Mouse (Mus musculus): ENCODE results near the gene Doxl2. TPM values are rescaled to one million over a fixed set of nuclear protein-coding genes. Genes with fewer than 3 reads are reported as not detected.
A peak's percentile ranks its signal among the peaks of the same experiment; 100 is the strongest.
"Not testable (repeated sequence)": the region's sequence is repeated elsewhere in the genome, so short reads cannot be mapped to it uniquely, and the experiment has no call there.

Gene Doxl2
- not detected in 2 replicates for polyA plus RNA-seq (2012; rRNA removed)

DNA sequence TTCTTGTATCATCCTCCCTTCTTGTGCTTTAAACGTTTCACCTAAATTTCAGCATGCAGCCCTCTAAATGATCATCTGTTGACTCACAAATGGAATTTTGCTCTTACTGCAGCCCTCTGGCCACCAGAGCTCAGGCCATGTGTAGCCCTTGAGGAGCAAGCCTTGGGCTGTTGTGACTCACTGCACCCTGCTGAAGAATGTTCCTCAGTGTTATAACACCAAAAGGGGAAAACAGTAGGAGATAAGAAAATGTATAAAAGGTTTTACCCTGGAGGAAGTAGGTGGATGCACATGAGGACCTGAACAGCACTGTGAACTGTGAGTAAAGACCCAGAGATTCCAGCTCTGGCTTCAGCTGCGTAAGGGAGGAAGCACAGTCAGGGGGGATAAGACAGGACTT, at the start of gene Doxl2:
Gene Doxl2 (plus strand): TSS at position 301 of the 400 bp plus-strand sequence.
- no peak for DNase-seq (ENCODE audit: low read depth, low spot score)
- 75% methylated on average over 2 of the region's 2 CpGs for WGBS

DNA sequence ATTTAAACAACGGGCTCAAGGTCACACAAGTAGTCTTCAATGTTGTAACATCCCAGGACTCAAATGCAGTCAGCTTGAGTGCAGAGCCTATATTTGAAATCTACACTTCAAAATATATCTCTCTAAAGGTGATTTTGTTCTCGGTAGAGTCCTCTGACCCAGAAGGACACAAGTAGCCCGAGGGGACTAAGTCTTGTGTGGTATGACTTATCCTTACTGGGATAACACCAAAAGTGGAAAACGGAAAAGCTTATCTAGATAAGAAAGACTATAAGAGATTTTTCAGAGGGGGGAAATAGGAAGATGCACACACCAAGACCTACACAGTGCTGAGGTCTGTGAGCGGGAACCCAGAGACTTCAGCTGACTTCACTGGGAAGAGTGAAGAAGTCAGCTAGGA, 45.2 kb upstream of the Doxl2 start, which contains the start of gene 1600015I10Rik:
Gene 1600015I10Rik (plus strand): TSS at position 301 of the 400 bp plus-strand sequence.
- no peak for DNase-seq (ENCODE audit: low read depth, low spot score)
- 83% methylated on average over 5 of the region's 5 CpGs for WGBS

GRCm38 (mm10) chr6:48949596-48949995, 25.2 kb upstream of the Doxl2 start:
- 70% methylated on average over 2 of the region's 2 CpGs for WGBS
- no peak for DNase-seq (ENCODE audit: low read depth, low spot score)

DNA sequence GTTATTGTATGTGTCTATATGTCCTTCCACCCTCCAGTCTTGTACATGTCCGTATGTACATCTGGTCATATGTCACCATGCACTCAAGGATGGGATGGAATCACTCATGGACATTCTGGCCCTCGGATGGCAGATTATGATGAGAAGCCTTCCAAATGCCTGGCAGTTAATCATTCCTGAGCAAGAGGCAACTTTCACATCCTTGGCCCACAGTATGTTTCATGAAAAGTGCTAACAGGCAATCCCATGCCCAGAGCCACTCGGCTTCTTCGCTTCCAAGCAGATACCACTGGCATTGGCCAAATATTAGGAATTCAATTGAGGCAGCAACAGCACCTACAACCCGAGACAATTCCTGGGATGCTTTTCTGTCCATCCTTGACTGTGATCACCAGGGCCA, 24.1 kb upstream of the Doxl2 start:
- 90% methylated on average over 5 of the region's 5 CpGs for WGBS
- no peak for DNase-seq (ENCODE audit: low read depth, low spot score)

GRCm38 (mm10) chr6:48951630-48952029, 23.1 kb upstream of the Doxl2 start:
- DNase-seq (ENCODE audit: low read depth, low spot score) = no peak
- WGBS = 88% methylated on average over 6 of the region's 6 CpGs

- DNase-seq (ENCODE audit: low read depth, low spot score) = no peak
- WGBS = 90% methylated on average over 5 of the region's 5 CpGs
Observed at GRCm38 (mm10) chr6:48953220-48953619, 21.5 kb upstream of the Doxl2 start.

GRCm38 (mm10) chr6:48954211-48954610, 20.6 kb upstream of the Doxl2 start:
- no peak for DNase-seq (ENCODE audit: low read depth, low spot score)
- WGBS = 91% methylated on average over 5 of the region's 5 CpGs

DNA sequence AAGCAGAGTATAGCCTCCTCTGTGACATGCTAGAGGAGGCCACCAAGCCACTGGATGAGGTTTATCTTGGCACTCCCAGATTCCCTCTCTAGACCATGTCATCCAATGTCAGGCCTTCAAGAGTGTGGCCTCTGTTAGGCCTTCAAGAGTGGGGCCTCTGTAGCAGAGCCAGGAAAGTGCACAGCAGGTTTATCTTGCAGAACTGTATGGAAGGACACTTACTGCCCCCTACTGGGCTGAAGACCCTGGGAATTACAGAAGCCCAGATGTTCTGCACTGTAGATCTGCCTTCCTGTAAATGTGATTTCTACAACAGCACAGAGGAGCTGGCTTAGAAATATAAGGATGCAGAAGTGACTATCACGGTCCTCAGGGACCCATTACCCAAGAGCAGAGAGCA, 19.8 kb upstream of the Doxl2 start:
- peak; percentile 35 for DNase-seq (ENCODE audit: low read depth, low spot score)
- WGBS = 21% methylated on average over 1 of the region's 1 CpGs

- no peak for DNase-seq (ENCODE audit: low read depth, low spot score)
- 68% methylated on average over 4 of the region's 4 CpGs for WGBS
Observed at GRCm38 (mm10) chr6:48956785-48957184, 18.0 kb upstream of the Doxl2 start.

DNA sequence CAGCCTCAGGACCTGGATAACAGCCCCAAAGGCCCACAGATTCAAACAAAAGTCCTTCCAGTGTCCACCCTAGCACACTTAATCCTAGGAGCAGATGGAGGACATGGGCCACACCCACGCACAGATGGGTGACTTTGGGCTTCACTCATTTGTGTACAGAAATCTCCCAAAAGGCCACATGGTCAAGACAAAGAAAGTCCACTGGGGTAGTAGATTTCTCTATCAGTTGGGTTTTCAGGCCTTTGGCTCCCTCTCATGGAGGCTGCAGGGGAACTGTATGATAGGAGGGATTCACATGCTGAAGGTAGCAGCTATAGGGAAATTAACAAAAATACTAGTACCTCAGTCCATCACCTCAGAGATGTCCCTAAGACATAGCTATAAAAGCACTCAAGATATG, 16.7 kb upstream of the Doxl2 start:
- WGBS = 28% methylated on average over 1 of the region's 1 CpGs
- DNase-seq (ENCODE audit: low read depth, low spot score) = no peak

- not testable (repeated sequence) for DNase-seq (ENCODE audit: low read depth, low spot score)
- WGBS = 12% methylated on average over 7 of the region's 7 CpGs
Observed at GRCm38 (mm10) chr6:48959151-48959550, 15.6 kb upstream of the Doxl2 start.

- 92% methylated on average over 5 of the region's 5 CpGs for WGBS
- DNase-seq (ENCODE audit: low read depth, low spot score) = not testable (repeated sequence)
Observed at GRCm38 (mm10) chr6:48966696-48967095, 8.1 kb upstream of the Doxl2 start.

GRCm38 (mm10) chr6:48967868-48968267, 6.9 kb upstream of the Doxl2 start:
- no peak for DNase-seq (ENCODE audit: low read depth, low spot score)

- 60% methylated on average over 1 of the region's 1 CpGs for WGBS
- no peak for DNase-seq (ENCODE audit: low read depth, low spot score)
Observed at GRCm38 (mm10) chr6:48979616-48980015, 4.9 kb downstream of the Doxl2 start.

- 64% methylated on average over 3 of the region's 3 CpGs for WGBS
- DNase-seq (ENCODE audit: low read depth, low spot score) = no peak
Observed at GRCm38 (mm10) chr6:48982305-48982704, 7.5 kb downstream of the Doxl2 start.

DNA sequence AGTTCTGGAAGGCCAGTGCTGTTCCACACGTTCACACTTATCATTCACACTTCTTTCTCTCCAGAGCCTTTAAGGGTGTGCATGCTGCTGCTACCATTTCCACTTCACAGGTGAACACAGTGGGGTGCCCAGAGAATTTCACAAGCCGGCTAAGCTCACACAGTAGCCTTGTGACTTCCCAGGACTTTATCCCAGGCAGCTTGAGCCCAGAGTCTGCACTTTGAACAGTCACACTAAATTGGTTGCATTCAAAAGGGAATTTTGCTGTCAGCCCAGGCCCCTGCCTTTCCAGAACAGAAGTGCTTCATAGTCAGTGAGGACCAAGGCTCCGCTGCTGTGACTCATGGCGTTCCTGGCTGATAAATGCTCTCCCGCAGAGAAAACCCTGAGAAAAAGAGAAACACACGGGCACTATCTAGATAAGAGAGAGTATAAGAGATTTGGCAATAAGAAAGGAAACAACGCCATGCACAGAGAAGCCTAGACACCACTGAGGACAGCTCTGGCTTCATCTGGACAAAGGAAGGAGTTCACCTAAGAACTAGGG, 11.8 kb downstream of the Doxl2 start, which contains the start of gene Svs1:
Gene Svs1 (plus strand): TSS at position 418 of the 547 bp plus-strand sequence.
- no peak for DNase-seq (ENCODE audit: low read depth, low spot score)
- WGBS = 51% methylated on average over 7 of the region's 7 CpGs

DNA sequence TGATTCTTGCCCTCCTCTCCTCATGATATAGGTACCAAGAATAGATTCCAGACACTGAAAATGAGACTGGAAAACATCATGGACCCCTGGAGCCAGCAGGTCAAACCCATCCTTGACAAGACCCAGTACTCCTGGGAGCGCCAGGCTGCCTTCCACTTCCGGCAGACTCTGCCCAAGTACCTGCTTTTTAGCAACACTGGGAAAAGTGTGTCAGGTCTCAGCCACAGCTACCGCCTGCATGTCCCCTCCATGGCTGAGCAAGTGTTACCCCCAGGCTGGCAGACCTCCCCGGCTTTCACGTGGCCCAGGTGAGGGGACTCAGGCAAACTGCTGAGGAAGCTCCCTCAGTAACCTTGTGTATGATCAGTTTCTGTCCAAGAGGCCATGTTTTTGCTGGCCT, 15.2 kb downstream of the Doxl2 start:
- WGBS = 91% methylated on average over 5 of the region's 5 CpGs
- no peak for DNase-seq (ENCODE audit: low read depth, low spot score)

DNA sequence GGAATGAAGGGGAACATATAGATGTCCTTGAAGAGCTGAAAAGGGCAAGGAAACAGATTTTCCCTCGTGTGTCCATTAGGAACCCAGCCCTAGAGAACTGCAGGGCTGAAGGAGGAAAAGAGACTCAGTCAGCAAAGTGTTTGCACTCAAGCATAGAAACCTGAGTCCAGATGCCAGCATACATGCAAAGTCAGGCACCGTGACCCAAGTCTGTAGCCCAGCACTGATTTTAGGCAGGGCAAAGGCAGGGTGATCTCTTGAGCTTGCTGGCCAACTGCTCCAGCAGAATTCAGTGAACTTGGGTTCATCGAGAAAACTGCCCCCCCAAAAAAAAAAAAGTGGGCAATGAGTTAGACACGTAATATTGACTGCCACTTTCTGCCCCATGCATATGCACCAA, 17.2 kb downstream of the Doxl2 start:
- no peak for DNase-seq (ENCODE audit: low read depth, low spot score)
- 72% methylated on average over 4 of the region's 4 CpGs for WGBS

GRCm38 (mm10) chr6:48998186-48998585, 23.4 kb downstream of the Doxl2 start:
- WGBS = 51% methylated on average over 6 of the region's 6 CpGs
- no peak for DNase-seq (ENCODE audit: low read depth, low spot score)

DNA sequence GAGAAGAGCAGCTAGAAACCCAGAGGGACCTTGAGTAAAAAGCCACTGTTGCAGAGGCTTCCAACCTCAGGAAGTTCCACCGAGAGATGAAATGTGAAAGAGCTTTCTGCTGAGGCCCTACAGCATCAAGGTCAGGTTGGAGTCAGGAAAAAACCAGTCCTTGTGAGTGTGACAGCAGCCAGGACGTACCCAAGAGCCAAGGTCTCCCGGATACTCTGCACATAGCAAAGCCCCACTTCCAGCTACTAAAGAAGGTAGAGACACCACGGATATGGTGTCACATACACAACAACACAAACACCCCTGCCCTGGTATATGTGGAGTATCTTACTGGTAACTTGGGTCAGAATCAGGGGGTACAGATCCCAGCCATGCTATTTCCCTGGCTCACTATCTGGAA, 24.0 kb downstream of the Doxl2 start:
- 95% methylated on average over 4 of the region's 4 CpGs for WGBS
- no peak for DNase-seq (ENCODE audit: low read depth, low spot score)

DNA sequence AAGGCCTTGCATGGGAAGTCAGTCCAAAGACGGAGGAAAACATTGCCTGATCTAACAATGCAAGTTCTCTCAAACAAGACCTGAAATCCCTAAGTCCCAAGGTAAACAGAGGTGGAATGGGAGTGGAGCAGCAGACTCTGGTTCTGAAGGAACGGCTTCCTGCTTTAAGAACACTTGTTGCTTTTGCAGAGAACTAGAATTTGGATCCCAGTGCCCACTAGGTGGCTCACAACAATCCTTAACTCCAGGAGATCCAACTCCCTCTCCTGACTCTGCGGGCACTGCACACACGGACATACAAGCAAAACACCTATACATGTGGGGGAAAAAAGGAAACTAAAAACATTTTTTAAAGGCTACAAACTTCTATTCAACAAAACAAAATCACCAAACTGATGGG, 28.6 kb downstream of the Doxl2 start:
- DNase-seq (ENCODE audit: low read depth, low spot score) = no peak
- 23% methylated on average over 4 of the region's 4 CpGs for WGBS

- whole genome bisulfite sequencing = under 1% methylated on average over 9 of the region's 9 CpGs
- peak; percentile 44 for DNase-seq (ENCODE audit: low read depth, low spot score)
Observed at GRCm38 (mm10) chr6:49007981-49008380, 33.2 kb downstream of the Doxl2 start.

Measured in large intestine, adult 2 months (tissue).